Comparison of ENCODE assay signal across 26 mouse cellular contexts in genomic region chr8:105719637-105720036, GRCm38 (mm10). TPM values are rescaled to one million over a fixed set of nuclear protein-coding genes. Genes with fewer than 3 reads are reported as not detected.
"Had no signal": no experiment of that assay in that cellular context is flagged by ENCODE, and none has a peak within 500 bp of the region (broad histone marks: within the 10 kb centered on the region; RNA-seq: fewer than 3 reads in every experiment).

No protein-coding gene starts in this region.

- H3K4me1 ChIP-seq: kidney, embryonic 15.5 days; midbrain, embryonic 10.5 days; midbrain, embryonic 13.5 days; neural tube, embryonic 13.5 days; stomach, embryonic 15.5 days had no signal

- H3K27ac ChIP-seq: kidney, embryonic 15.5 days; left cerebral cortex, adult 2 months; liver, embryonic 14.5 days; midbrain, embryonic 10.5 days; midbrain, embryonic 13.5 days; neural tube, embryonic 13.5 days; stomach, embryonic 15.5 days had no signal

- H3K36me3 ChIP-seq: stomach, embryonic 15.5 days had no signal

- H3K4me3 ChIP-seq: kidney, embryonic 15.5 days; left cerebral cortex, adult 2 months; megakaryocyte, embryonic 14.5 days; midbrain, embryonic 10.5 days; midbrain, embryonic 13.5 days; myocyte; neural tube, embryonic 13.5 days; stomach, embryonic 15.5 days had no signal

- ATAC-seq: midbrain, embryonic 13.5 days; midbrain, embryonic 16.5 days had no signal

- H3K9me3 ChIP-seq: kidney, embryonic 15.5 days; megakaryocyte, embryonic 14.5 days; midbrain, embryonic 10.5 days; midbrain, embryonic 13.5 days; neural tube, embryonic 13.5 days; stomach, embryonic 15.5 days had no signal

- DNase-seq: kidney, adult 11 months; kidney, adult 8-10 months; kidney, postnatal 10 days; kidney, postnatal 36 days; layer of hippocampus, postnatal 36 days; lung, adult 18-20 months; retina, postnatal 1 day; right cerebral cortex, postnatal 25 days; spleen, adult 18-20 months; thymus, postnatal 25 days had no signal

- H3K4me2 ChIP-seq: kidney, embryonic 15.5 days; liver, embryonic 11.5 days; midbrain, embryonic 13.5 days; neural tube, embryonic 13.5 days; stomach, embryonic 15.5 days had no signal

- H3K27me3 ChIP-seq: kidney, embryonic 15.5 days; megakaryocyte, embryonic 14.5 days; midbrain, embryonic 13.5 days; neural tube, embryonic 13.5 days; stomach, embryonic 15.5 days had no signal

- H3K9ac ChIP-seq: kidney, embryonic 15.5 days; liver, embryonic 14.5 days; midbrain, embryonic 13.5 days; neural tube, embryonic 13.5 days; stomach, embryonic 15.5 days had no signal

RNA-seq across cellular contexts. Expression of gene Enkd1, which starts 11.6 kb away (rescaled TPM):
- total RNA-seq: monocyte, adult 5-6 weeks had no signal

RNA-seq across cellular contexts. Expression of gene 4933405L10Rik, which starts 12.2 kb away (rescaled TPM):
- total RNA-seq: layer of hippocampus, postnatal 10 days; layer of hippocampus, postnatal 36 days; left cerebral cortex, postnatal 36 days; monocyte, adult 5-6 weeks; neutrophil, adult 5-6 weeks had no signal
- polyA plus RNA-seq: liver, embryonic 14.5 days; midbrain, embryonic 10.5 days; neural tube, embryonic 13.5 days; thymus, postnatal 0 days had no signal
